Mouse (Mus musculus) inflammation-experienced regulatory T-cells (primary cell): ENCODE results near the gene Gm11938. TPM values are rescaled to one million over a fixed set of nuclear protein-coding genes. Genes with fewer than 3 reads are reported as not detected.

Experiments used
- polyA plus RNA-seq, 2 experiments: library from polyadenylated mRNA; unstranded; fragments of 100-300 nt; shearing (Covaris generic); gene quantifications; one replicate each; pipeline ENCODE4 v1.2.1; 2017

Gm11938 gene
- polyA plus RNA-seq = not detected

GRCm38 (mm10) chr11:99603208-99603607 is at the start of gene Gm11938:
Gene Gm11938, minus strand, starts transcription at chr11:99603308.

GRCm38 (mm10) chr11:99650136-99650535 is 47.0 kb upstream of the Gm11938 start, which contains the start of gene Gm11555:
Gene Gm11555, minus strand, starts transcription at chr11:99650236.

GRCm38 (mm10) chr11:99643635-99644139 is 40.6 kb upstream of the Gm11938 start, which contains the start of gene Krtap4-7:
Gene Krtap4-7, minus strand, starts transcription at chr11:99644089.

GRCm38 (mm10) chr11:99634653-99635134 is 31.6 kb upstream of the Gm11938 start, which contains the start of gene Krtap4-2:
Gene Krtap4-2, minus strand, starts transcription at chr11:99635084.

GRCm38 (mm10) chr11:99628138-99628537 is 25.0 kb upstream of the Gm11938 start, which contains the start of gene Krtap4-1:
Gene Krtap4-1, minus strand, starts transcription at chr11:99628238.

GRCm38 (mm10) chr11:99620335-99620734 is 17.2 kb upstream of the Gm11938 start, which contains the start of gene Gm11562:
Gene Gm11562, minus strand, starts transcription at chr11:99620435.

GRCm38 (mm10) chr11:99614796-99615363 is 11.8 kb upstream of the Gm11938 start, which contains the start of gene Krtap2-4:
Gene Krtap2-4, minus strand, starts transcription at chr11:99614846.

GRCm38 (mm10) chr11:99610089-99610488 is 7.0 kb upstream of the Gm11938 start, which contains the start of gene Gm11937:
Gene Gm11937, minus strand, starts transcription at chr11:99610189.

GRCm38 (mm10) chr11:99597742-99598141 is 5.4 kb downstream of the Gm11938 start, which contains the start of gene Krtap9-3:
Gene Krtap9-3, minus strand, starts transcription at chr11:99598105.

GRCm38 (mm10) chr11:99590981-99591380 is 12.1 kb downstream of the Gm11938 start, which contains the start of gene Krtap1-3:
Gene Krtap1-3, minus strand, starts transcription at chr11:99591339.

GRCm38 (mm10) chr11:99583245-99583704 is 19.8 kb downstream of the Gm11938 start, which contains the start of gene Krtap1-4:
Gene Krtap1-4, minus strand, starts transcription at chr11:99583654.

GRCm38 (mm10) chr11:99580636-99581035 is 22.5 kb downstream of the Gm11938 start, which contains the start of gene Krtap1-5:
Gene Krtap1-5, minus strand, starts transcription at chr11:99581016.

GRCm38 (mm10) chr11:99566530-99566929 is 36.6 kb downstream of the Gm11938 start, which contains the start of gene Krtap3-1:
Gene Krtap3-1, minus strand, starts transcription at chr11:99566630.

GRCm38 (mm10) chr11:99559366-99559765 is 43.7 kb downstream of the Gm11938 start, which contains the start of gene Gm11939:
Gene Gm11939, minus strand, starts transcription at chr11:99559466.

GRCm38 (mm10) chr11:99556753-99557152 is 46.4 kb downstream of the Gm11938 start, which contains the start of gene Krtap3-2:
Gene Krtap3-2, minus strand, starts transcription at chr11:99556853.

Other genes starting within 250 kb of the Gm11938 start
- under 1 TPM in 1 of 2 experiments, not detected in 1; 0.18 TPM for gene Krt28, start 228.4 kb downstream of the Gm11938 start, polyA plus RNA-seq
- 10 to 100 TPM; 13.0 to 18.0 TPM for gene Krt10, start 213.9 kb downstream of the Gm11938 start, polyA plus RNA-seq
- gene Krt12, start 181.0 kb downstream of the Gm11938 start, polyA plus RNA-seq = under 1 TPM in 1 of 2 experiments, not detected in 1; 0.22 TPM
- gene Krt20, start 165.2 kb downstream of the Gm11938 start, polyA plus RNA-seq = under 1 TPM in 1 of 2 experiments, not detected in 1; 0.15 TPM
- gene Krt23, start 110.2 kb downstream of the Gm11938 start, polyA plus RNA-seq = under 1 TPM; 0.71 to 0.82 TPM
- gene Krt39, start 82.0 kb downstream of the Gm11938 start, polyA plus RNA-seq = not detected
- not detected for gene Krt40, start 60.1 kb downstream of the Gm11938 start, polyA plus RNA-seq
- not detected for gene Krtap3-3, start 52.4 kb downstream of the Gm11938 start, polyA plus RNA-seq
- gene Krtap3-2, start 46.5 kb downstream of the Gm11938 start, polyA plus RNA-seq = 1 to 10 TPM in 1 of 2 experiments, not detected in 1; 3.5 TPM
- gene Gm11939, start 43.8 kb downstream of the Gm11938 start, polyA plus RNA-seq = under 1 TPM in 1 of 2 experiments, not detected in 1; 0.60 TPM
- not detected for gene Krtap3-1, start 36.7 kb downstream of the Gm11938 start, polyA plus RNA-seq
- under 1 TPM in 1 of 2 experiments, not detected in 1; 0.55 TPM for gene Krtap1-5, start 22.3 kb downstream of the Gm11938 start, polyA plus RNA-seq
- gene Krtap1-4, start 19.7 kb downstream of the Gm11938 start, polyA plus RNA-seq = 1 to 10 TPM in 1 of 2 experiments, under 1 TPM in 1; 0.61 to 1.2 TPM
- gene Krtap1-3, start 12.0 kb downstream of the Gm11938 start, polyA plus RNA-seq = not detected
- under 1 TPM in 1 of 2 experiments, not detected in 1; 0.31 TPM for gene Krtap9-3, start 5.2 kb downstream of the Gm11938 start, polyA plus RNA-seq
- gene Gm11937, start 6.9 kb upstream of the Gm11938 start, polyA plus RNA-seq = not detected
- gene Krtap2-4, start 11.5 kb upstream of the Gm11938 start, polyA plus RNA-seq = not detected
- gene Gm11562, start 17.1 kb upstream of the Gm11938 start, polyA plus RNA-seq = not detected
- gene Krtap4-1, start 24.9 kb upstream of the Gm11938 start, polyA plus RNA-seq = under 1 TPM in 1 of 2 experiments, not detected in 1; 0.20 TPM
- not detected for gene Krtap4-2, start 31.8 kb upstream of the Gm11938 start, polyA plus RNA-seq
- under 1 TPM in 1 of 2 experiments, not detected in 1; 0.16 TPM for gene Krtap4-7, start 40.8 kb upstream of the Gm11938 start, polyA plus RNA-seq
- gene Gm11555, start 46.9 kb upstream of the Gm11938 start, polyA plus RNA-seq = not detected
- gene Gm11563, start 55.7 kb upstream of the Gm11938 start, polyA plus RNA-seq = not detected
- gene Krtap4-6, start 62.7 kb upstream of the Gm11938 start, polyA plus RNA-seq = not detected
- not detected for gene Gm14190, start 87.4 kb upstream of the Gm11938 start, polyA plus RNA-seq
- gene Gm14180, start 131.0 kb upstream of the Gm11938 start, polyA plus RNA-seq = not detected
- not detected for gene Gm11595, start 169.6 kb upstream of the Gm11938 start, polyA plus RNA-seq
- under 1 TPM in 1 of 2 experiments, not detected in 1; 0.24 TPM for gene Krtap4-8, start 177.4 kb upstream of the Gm11938 start, polyA plus RNA-seq
- under 1 TPM in 1 of 2 experiments, not detected in 1; 0.28 TPM for gene Krtap4-9, start 181.9 kb upstream of the Gm11938 start, polyA plus RNA-seq
- gene Gm11596, start 190.2 kb upstream of the Gm11938 start, polyA plus RNA-seq = not detected
- not detected for gene Gm11569, start 195.6 kb upstream of the Gm11938 start, polyA plus RNA-seq
- not detected for gene Gm11554, start 201.1 kb upstream of the Gm11938 start, polyA plus RNA-seq
- not detected for gene Krtap4-13, start 206.6 kb upstream of the Gm11938 start, polyA plus RNA-seq
- not detected for gene Gm11564, start 212.4 kb upstream of the Gm11938 start, polyA plus RNA-seq
- gene 2300003K06Rik, start 234.8 kb upstream of the Gm11938 start, polyA plus RNA-seq = not detected
- under 1 TPM in 1 of 2 experiments, not detected in 1; 0.60 TPM for gene Krtap4-16, start 248.3 kb upstream of the Gm11938 start, polyA plus RNA-seq